ENCODE assay signal across 7 mouse cellular contexts in the genomic region with DNA sequence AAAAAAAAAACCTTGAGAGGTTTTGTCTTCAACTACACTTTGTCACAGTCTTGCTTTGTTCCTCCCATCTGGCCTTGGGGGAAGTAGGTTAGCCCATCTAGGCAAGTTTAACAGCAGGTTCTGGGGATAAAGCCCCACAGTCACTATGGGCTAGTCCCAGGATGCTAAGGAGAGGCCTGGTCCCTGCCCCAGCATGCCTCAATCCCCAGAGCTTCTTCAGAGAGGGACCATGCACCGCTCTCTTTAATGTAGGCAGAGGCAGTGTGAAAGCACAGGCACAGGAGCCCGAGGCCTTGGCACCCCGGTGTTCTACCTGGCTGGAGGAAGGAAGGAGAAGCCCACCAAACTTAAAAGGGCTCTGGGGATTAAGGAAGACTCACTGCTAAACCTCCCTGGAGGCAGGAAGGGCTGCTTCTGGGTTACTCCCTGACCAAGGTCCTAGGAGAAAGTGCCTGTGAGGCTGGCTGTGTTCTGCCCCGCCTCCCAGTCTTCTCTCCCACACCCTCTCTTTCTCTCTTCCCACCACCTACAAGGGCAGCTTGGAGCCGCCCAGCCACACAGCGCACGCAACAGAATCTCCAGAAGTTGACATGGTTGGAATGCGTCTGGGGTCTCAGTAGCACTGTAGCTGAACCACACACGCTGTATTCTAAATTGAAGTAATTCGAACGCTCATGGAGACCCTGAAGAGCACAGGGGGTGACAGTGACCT.
A peak's percentile ranks its signal among the peaks of the same experiment; 100 is the strongest.
DNase-seq lines count a peak whose midpoint lies in the region; ATAC-seq and TF ChIP-seq lines count a peak whose summit lies in the region.

No protein-coding gene starts in this region.

- H3K27ac ChIP-seq in intestine, embryonic 15.5 days = peak overlapping the region; percentile 74
- peak overlapping the region; percentile 61 for H3K27ac ChIP-seq in liver, embryonic 12.5 days
- no peak overlapping the region for H3K27ac ChIP-seq in midbrain, postnatal 0 days (ENCODE audit: low read depth, low read length)

- no peak for TF ChIP-seq CTCF in midbrain, postnatal 0 days (IDR thresholded peaks at IDR 0.05)

- WGBS in intestine, embryonic 15.5 days = 8% methylated on average over 11 of the region's 11 CpGs
- 12% methylated on average over 11 of the region's 11 CpGs for WGBS in liver, embryonic 12.5 days (ENCODE audit: insufficient replicate concordance)
- 7% methylated on average over 11 of the region's 11 CpGs for WGBS in midbrain, postnatal 0 days

- no peaks in the 10 kb centered on the region for H3K27me3 ChIP-seq in intestine, embryonic 15.5 days (replicated peaks)
- peaks cover 28% of the 10 kb centered on the region for H3K27me3 ChIP-seq in liver, embryonic 12.5 days (replicated peaks)
- H3K27me3 ChIP-seq in midbrain, postnatal 0 days (ENCODE audit: insufficient read depth, low read length) = no peaks in the 10 kb centered on the region

- H3K36me3 ChIP-seq in intestine, embryonic 15.5 days = no peaks in the 10 kb centered on the region
- H3K36me3 ChIP-seq in liver, embryonic 12.5 days = no peaks in the 10 kb centered on the region
- no peaks in the 10 kb centered on the region for H3K36me3 ChIP-seq in midbrain, postnatal 0 days (ENCODE audit: insufficient read depth, low read length)

- peaks cover 10% of the 10 kb centered on the region for H3K4me1 ChIP-seq in intestine, embryonic 15.5 days (replicated peaks)
- H3K4me1 ChIP-seq in liver, embryonic 12.5 days = peaks cover 37% of the 10 kb centered on the region
- H3K4me1 ChIP-seq in midbrain, postnatal 0 days (ENCODE audit: insufficient read depth, low read length) = peaks cover 10% of the 10 kb centered on the region

- peak; percentile 86 for ATAC-seq in erythroblast, adult 5-6 weeks (replicated peaks; ENCODE audit: low FRiP score, poor library complexity, severe bottlenecking)
- ATAC-seq in intestine, embryonic 15.5 days = peak; percentile 89
- peak; percentile 92 for ATAC-seq in liver, embryonic 12.5 days
- ATAC-seq in midbrain, postnatal 0 days (ENCODE audit: low FRiP score) = no peak

- peak overlapping the region; percentile 46 for H3K9ac ChIP-seq in intestine, embryonic 15.5 days
- peak overlapping the region; percentile 68 for H3K9ac ChIP-seq in liver, embryonic 12.5 days
- no peak overlapping the region; the same call in 1 of the 2 replicates for H3K9ac ChIP-seq in midbrain, postnatal 0 days (replicated peaks; ENCODE audit: low read length, poor library complexity, severe bottlenecking)

- DNase-seq in CD4-positive helper T cell, adult 2 months (ENCODE audit: low read depth, low spot score) = peak; percentile 47
- DNase-seq in ES-CJ7 (ENCODE audit: low read depth, low spot score) = peak; percentile 19
- no peak for DNase-seq in midbrain, postnatal 0 days (ENCODE audit: low spot score)
- no peak for DNase-seq in gastrocnemius, postnatal 10 days

- peak overlapping the region; percentile 44 for H3K4me3 ChIP-seq in intestine, embryonic 15.5 days (replicated peaks)
- peak overlapping the region; percentile 61 for H3K4me3 ChIP-seq in liver, embryonic 12.5 days
- H3K4me3 ChIP-seq in midbrain, postnatal 0 days (ENCODE audit: low read depth, low read length) = peak overlapping the region; percentile 37

- peak overlapping the region; percentile 84 for H3K4me2 ChIP-seq in intestine, embryonic 15.5 days (replicated peaks)
- H3K4me2 ChIP-seq in liver, embryonic 12.5 days = peak overlapping the region; percentile 86
- peak overlapping the region; percentile 64 for H3K4me2 ChIP-seq in midbrain, postnatal 0 days (ENCODE audit: low read depth, low read length, poor library complexity, severe bottlenecking)

- H3K9me3 ChIP-seq in intestine, embryonic 15.5 days = no peaks in the 10 kb centered on the region
- H3K9me3 ChIP-seq in liver, embryonic 12.5 days (replicated peaks) = no peaks in the 10 kb centered on the region
- no peaks in the 10 kb centered on the region for H3K9me3 ChIP-seq in midbrain, postnatal 0 days (ENCODE audit: low read length)

Comparison
In these comparisons a context has a peak if more than half of its experiments do, and no peak if none do; other contexts are left out.
1. DNase-seq: peak in CD4-positive helper T cell, adult 2 months (single experiment) and ES-CJ7 (single experiment); none in midbrain, postnatal 0 days (single experiment) and gastrocnemius, postnatal 10 days (single experiment).
2. Peak in every context shown above with its lines, with median percentiles within 50 percentile points of each other: H3K4me2 ChIP-seq and H3K4me3 ChIP-seq.